Mouse (Mus musculus): ENCODE measurements around the gene Rpl36a. TPM values are rescaled to one million over a fixed set of nuclear protein-coding genes. Genes with fewer than 3 reads are reported as not detected.

The Rpl36a gene
- total RNA-seq, 2 experiments from 2014 or later: 2,214 to 3,336 TPM

Other genes starting within 250 kb of the Rpl36a start
- 1.4 TPM in 1 of 2 replicates, not detected in the other for gene Drp2, start 181.1 kb upstream of the Rpl36a start, total RNA-seq (2014; fragmentation: Nextera tagmentation)
- gene Drp2, start 181.1 kb upstream of the Rpl36a start, total RNA-seq (2017): 0.17 and 0.77 TPM in 2 replicates
- gene Taf7l, start 109.2 kb upstream of the Rpl36a start, total RNA-seq (2014; fragmentation: Nextera tagmentation): not detected in 2 replicates
- not detected in 2 replicates for gene Taf7l, start 109.2 kb upstream of the Rpl36a start, total RNA-seq (2017)
- 87.1 and 92.8 TPM in 2 replicates for gene Timm8a1, start 43.8 kb upstream of the Rpl36a start, total RNA-seq (2014; fragmentation: Nextera tagmentation)
- gene Timm8a1, start 43.8 kb upstream of the Rpl36a start, total RNA-seq (2017): 166 and 192 TPM in 2 replicates
- gene Btk, start 2.1 kb upstream of the Rpl36a start, total RNA-seq (2014; fragmentation: Nextera tagmentation): 47.3 and 62.5 TPM in 2 replicates
- 62.3 and 64.4 TPM in 2 replicates for gene Btk, start 2.1 kb upstream of the Rpl36a start, total RNA-seq (2017)
- 9.2 and 14.5 TPM in 2 replicates for gene Gla, start 15.5 kb downstream of the Rpl36a start, total RNA-seq (2014; fragmentation: Nextera tagmentation)
- 19.7 and 24.1 TPM in 2 replicates for gene Gla, start 15.5 kb downstream of the Rpl36a start, total RNA-seq (2017)
- gene Hnrnph2, start 15.5 kb downstream of the Rpl36a start, total RNA-seq (2014; fragmentation: Nextera tagmentation): 69.4 and 83.7 TPM in 2 replicates
- 155 and 165 TPM in 2 replicates for gene Hnrnph2, start 15.5 kb downstream of the Rpl36a start, total RNA-seq (2017)
- 3.8 and 6.1 TPM in 2 replicates for gene Armcx4, start 100.9 kb downstream of the Rpl36a start, total RNA-seq (2014; fragmentation: Nextera tagmentation)
- gene Armcx4, start 100.9 kb downstream of the Rpl36a start, total RNA-seq (2017): 5.3 and 5.7 TPM in 2 replicates
- 5.3 and 10.4 TPM in 2 replicates for gene Armcx1, start 132.3 kb downstream of the Rpl36a start, total RNA-seq (2014; fragmentation: Nextera tagmentation)
- 4.8 and 11.5 TPM in 2 replicates for gene Armcx1, start 132.3 kb downstream of the Rpl36a start, total RNA-seq (2017)
- gene Armcx6, start 165.8 kb downstream of the Rpl36a start, total RNA-seq (2014; fragmentation: Nextera tagmentation): 1.4 and 5.2 TPM in 2 replicates
- 2.8 and 4.5 TPM in 2 replicates for gene Armcx6, start 165.8 kb downstream of the Rpl36a start, total RNA-seq (2017)
- gene Armcx3, start 170.9 kb downstream of the Rpl36a start, total RNA-seq (2014; fragmentation: Nextera tagmentation): 27.7 and 30.1 TPM in 2 replicates
- gene Armcx3, start 170.9 kb downstream of the Rpl36a start, total RNA-seq (2017): 29.2 and 32.9 TPM in 2 replicates
- gene Armcx2, start 223.6 kb downstream of the Rpl36a start, total RNA-seq (2014; fragmentation: Nextera tagmentation): 22.7 and 24.6 TPM in 2 replicates
- gene Armcx2, start 223.6 kb downstream of the Rpl36a start, total RNA-seq (2017): 7.9 and 10.9 TPM in 2 replicates